Mouse (Mus musculus) mouse trophoblast stem cell (cell line): ENCODE data around the gene Vps37b.
"Not testable (repeated sequence)": the region's sequence is repeated elsewhere in the genome, so short reads cannot be mapped to it uniquely, and the experiment has no call there.

Experiments used
- in situ Hi-C, 2 experiments: fragments of 300-500 bp; cut with MseI, MboI; formaldehyde crosslinking; loops; 2 replicates in 1 of 2; 3 replicates in 1 of 2; pipeline ENCODE4 v1.15.1; 2025

Gene Vps37b

GRCm38 (mm10) chr5:124032001-124032508 lies at the start of gene Vps37b:
Gene Vps37b, minus strand, starts transcription at chr5:124032270.
- in situ Hi-C loops, result no loop called here

- in situ Hi-C loops, result loop anchor here in 1 of 2 experiments (5.0 to 10.0 kb wide), 2 partner anchors 78 to 135 kb away; no protein-coding TSS in a partner anchor
Measured at GRCm38 (mm10) chr5:124079880-124080279, 47.8 kb upstream of the Vps37b start.

GRCm38 (mm10) chr5:124078794-124079416 lies 46.8 kb upstream of the Vps37b start:
- in situ Hi-C loops, result loop anchor here in 1 of 2 experiments (10.0 kb wide), 1 partner anchor 134 kb away; no protein-coding TSS in a partner anchor

DNA sequence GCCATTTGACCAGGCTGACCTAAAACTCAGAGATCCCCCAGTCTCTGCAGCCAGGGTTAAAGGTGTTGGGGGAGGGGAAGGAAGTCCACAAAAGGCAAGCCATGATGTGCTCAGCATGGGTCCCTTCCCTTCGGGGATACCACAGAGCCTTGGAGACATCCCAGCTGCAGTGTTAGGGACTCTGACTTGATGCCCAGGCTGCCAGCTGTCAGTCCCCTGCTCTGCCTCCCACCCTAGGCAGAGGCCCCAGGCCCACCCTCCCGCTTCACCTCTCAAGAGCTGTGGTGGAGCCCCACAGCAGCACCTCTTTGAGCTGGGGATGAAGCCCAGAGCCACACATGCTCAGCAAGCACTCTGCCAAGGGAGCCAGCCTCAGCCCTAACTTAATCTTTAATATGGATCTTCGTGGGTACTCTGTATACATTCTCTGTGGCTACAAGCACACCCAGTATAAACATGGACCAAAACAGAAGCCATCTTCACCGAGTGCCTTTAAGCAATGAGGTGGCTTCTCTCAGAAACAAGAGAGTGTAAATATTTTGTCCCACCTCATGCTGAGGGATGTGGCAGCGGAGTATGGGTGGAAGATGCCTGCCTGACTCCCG lies 45.9 kb upstream of the Vps37b start:
- in situ Hi-C loops, result loop anchor here in 1 of 2 experiments (10.0 kb wide), 1 partner anchor 133 kb away; no protein-coding TSS in a partner anchor

GRCm38 (mm10) chr5:124077241-124077640 lies 45.2 kb upstream of the Vps37b start:
- in situ Hi-C loops, result loop anchor here in 1 of 2 experiments (10.0 kb wide), 1 partner anchor 132 kb away; no protein-coding TSS in a partner anchor

GRCm38 (mm10) chr5:124076559-124076958 lies 44.5 kb upstream of the Vps37b start:
- in situ Hi-C loops, result loop anchor here in 1 of 2 experiments (10.0 kb wide), 1 partner anchor 132 kb away; no protein-coding TSS in a partner anchor

DNA sequence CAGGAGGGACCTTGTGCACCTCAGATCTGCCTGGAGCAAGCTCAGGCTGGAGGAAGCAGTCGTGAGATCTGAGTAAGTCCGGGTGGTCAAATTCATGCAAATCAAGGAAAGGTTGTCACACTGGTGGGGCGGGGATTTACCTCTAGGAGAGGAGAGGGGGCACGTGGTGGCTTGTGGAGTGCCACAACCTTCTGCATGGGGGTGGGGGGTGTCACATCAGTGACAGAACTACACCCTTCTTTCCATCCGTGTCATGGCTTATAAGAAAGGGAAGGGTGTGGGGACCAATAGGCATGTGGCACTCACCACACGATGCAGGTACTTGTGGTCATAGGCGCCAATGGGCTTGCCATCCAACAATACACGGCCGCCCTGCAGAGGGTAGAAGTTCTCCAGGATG lies 43.6 kb upstream of the Vps37b start:
- in situ Hi-C loops, result loop anchor here in 1 of 2 experiments (10.0 kb wide), 1 partner anchor 131 kb away; no protein-coding TSS in a partner anchor

DNA sequence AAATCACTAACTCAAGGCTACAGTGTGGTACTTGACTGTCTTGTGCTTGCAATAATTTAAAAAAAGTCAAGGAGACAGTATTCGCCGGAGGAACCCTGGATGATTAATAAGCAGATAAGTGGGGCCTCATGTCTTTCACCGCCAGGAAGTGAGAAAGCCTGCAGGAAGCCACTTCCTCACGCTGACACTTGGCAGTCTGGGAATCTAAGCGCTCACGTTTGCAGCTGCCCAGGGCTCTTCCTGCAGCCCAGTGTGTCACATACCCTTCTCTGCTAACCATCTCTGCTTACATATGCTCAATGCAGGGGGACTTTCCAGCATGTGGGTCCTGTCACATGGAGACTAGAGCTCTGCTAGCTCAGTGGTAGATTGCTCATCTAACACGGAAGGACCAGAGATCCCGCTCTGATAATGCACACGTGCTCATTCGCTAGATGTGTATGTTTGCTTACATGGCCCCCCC lies 42.8 kb upstream of the Vps37b start:
- in situ Hi-C loops, result loop anchor here in 1 of 2 experiments (10.0 kb wide), 1 partner anchor 130 kb away; no protein-coding TSS in a partner anchor

GRCm38 (mm10) chr5:124073682-124074081 lies 41.6 kb upstream of the Vps37b start:
- in situ Hi-C loops, result loop anchor here in 1 of 2 experiments (10.0 kb wide), 1 partner anchor 129 kb away; no protein-coding TSS in a partner anchor

DNA sequence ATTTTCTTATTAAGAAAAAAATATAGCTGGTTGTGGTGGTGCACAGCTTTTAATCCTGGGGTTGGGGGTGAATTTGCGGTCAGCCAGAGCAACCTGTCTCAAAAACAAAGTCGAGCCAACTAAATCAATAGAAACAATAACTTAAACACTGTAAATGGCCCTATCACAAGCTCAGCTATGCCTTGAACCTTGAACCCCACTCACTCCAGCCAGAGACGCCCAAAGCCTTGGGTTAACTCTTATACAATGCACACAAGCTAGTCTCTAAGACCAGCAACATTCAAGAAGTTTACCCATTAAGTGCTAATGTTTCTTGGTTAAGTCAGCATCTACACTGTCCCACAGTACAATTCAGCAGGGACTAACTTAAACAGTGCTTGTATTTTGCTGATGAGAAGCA lies 37.6 kb upstream of the Vps37b start:
- in situ Hi-C loops, result loop anchor here in 1 of 2 experiments (10.0 kb wide), 1 partner anchor 125 kb away; no protein-coding TSS in a partner anchor

DNA sequence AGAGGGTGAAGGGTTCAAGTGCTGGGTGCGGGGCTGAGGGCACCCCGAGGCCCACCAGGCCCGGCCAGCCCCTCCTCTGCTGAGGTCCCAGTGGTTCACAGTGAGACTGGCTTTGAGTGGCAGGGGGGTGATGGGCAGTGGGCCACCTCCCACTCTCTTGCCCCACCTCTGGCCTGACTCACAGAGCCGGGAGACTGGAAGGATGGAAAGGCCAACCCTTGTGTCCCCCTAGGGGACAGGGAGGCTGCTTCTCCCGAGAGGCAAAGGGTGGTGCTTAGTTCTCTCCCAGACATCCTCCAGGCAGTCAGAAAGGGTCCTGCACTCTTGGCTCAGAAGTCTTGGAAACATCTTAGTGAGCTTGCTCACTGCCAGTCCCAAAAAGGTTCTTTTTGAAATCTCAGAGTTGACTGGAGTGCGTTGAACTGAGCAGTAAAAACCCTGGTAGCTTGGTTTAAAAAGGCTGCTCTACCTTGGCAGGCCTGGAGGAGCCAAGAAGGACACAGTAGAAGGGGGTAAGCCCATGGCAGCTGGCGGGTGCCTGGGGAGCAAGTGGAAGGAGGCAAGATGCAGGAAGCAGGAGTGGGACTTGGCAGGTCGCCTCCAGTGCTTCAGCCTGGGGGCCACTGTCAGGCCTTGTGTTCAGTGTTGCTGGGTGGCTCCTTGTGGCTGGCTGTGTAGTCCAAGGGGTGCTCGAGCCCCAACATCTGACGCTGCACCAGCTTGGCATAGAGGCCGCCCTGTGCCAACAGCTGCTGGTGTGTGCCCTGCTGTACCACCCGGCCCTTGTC lies 30.2 kb upstream of the Vps37b start:
- in situ Hi-C loops, result no loop called here

DNA sequence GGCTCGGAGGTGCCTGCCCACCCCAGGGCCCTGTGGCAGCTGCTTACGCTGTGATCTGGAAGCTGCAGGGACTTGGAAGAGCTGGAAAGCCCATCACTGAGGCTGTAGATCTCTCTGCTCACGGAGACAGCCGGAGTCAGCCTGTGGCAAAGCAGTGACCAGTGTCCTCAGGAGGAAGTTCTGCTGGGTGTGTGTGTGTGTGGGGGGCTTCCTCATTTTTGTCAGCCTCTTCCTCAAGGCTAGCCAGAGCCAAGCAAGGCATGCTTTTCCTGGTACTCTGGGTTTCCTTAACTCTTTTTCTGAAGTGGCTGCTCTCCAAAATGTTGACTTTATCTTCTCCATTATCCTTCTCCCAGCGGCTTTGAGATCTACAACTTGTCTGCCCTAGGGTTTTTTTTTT lies 27.6 kb upstream of the Vps37b start:
- in situ Hi-C loops, result no loop called here

GRCm38 (mm10) chr5:124058749-124059148 lies 26.7 kb upstream of the Vps37b start:
- in situ Hi-C loops, result no loop called here

- in situ Hi-C loops, result no loop called here
Measured at GRCm38 (mm10) chr5:124056956-124057355, 24.9 kb upstream of the Vps37b start.

DNA sequence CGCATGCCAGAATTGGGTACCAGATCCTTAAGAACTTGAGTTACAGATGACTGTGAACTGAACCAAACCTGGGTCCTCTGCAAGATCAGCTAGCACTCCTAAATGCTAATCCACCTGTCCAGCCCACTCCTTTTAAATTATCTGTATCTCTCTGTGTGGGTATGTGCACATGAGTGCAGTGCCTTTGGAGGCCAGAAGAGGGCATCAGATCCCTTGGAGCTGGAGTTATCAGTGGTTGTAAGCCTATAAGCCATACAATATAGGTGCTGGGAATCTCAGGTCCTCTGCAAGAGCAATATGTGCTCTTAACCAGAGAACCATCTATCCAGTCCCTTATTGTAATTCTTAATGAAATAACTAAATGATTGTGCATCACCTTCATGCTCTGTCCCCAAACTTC lies 24.1 kb upstream of the Vps37b start:
- in situ Hi-C loops, result no loop called here

- in situ Hi-C loops, result not testable (repeated sequence)
Measured at GRCm38 (mm10) chr5:124052641-124053040, 20.6 kb upstream of the Vps37b start.

DNA sequence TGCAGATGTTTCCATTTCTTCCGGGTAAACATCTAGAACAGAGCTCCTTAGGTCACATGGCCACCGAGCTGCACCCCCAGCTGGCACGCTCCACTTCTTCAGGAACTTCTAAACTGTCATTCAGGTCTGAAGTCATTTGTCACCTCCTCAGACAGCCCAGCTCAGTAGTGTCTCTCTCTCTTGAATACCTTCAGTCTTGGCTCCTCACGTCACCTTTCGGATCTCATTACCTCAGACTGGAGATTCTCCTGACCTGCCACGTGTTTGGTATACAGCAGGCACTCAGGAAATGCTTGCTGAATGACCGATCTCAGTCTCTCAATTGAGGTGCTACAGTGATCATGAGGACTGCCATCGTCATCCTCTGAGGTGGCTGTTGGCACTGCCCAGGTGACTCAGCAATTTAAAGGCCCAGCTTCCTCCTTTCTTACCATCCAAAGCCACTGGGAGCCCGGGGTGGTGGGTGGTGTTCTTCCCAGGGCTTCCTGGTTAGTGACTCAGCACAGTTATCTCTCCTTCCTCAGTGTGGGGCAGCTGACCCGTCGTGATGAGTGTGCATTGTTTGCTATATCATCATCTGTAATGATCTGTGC lies 19.9 kb upstream of the Vps37b start:
- in situ Hi-C loops, result no loop called here

DNA sequence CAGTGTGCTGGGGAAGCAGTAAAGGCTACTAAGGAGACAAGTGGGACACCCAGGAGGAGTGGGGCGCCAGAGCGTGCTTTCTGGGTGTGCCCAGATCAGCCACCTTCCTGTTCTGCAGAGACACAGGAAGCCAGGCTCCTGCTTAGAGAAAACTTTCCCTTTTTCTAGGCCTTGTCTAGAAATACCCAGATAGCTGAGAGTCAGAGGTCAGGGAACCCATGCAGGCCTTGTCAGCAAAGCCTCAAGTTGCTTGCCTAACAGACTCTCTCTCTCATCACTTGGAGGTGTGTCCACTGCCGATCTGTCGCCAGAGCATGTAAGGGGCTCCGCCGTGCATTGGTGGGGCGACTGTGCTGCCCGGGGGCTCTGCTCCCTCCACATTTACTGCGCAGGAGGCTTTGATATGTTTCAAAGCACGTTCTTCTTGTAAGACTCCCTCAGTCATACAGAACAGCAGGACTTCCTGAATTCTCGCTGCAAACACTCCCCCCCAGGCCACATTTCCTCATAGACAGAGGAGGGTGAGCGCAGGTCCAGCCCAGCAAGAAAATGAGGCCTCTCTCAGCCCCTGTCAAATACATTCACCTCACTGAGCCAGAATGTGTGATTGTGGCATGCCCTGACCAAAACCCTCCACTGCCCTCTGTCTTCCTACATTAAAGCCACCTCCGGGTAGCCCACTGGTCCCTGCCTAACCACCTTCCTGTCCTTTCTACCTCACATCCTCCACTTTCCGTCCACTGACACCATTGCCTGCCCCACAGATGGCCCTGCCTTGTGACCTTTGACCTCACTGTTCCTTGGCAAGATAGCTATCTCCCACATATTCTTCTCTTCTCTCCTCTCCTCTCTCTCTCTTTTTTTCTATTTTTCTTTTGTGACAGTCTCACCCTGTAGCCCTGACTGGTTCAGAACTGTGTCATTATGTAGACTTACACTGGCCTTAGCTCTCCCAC lies 18.3 kb upstream of the Vps37b start:
- in situ Hi-C loops, result no loop called here

DNA sequence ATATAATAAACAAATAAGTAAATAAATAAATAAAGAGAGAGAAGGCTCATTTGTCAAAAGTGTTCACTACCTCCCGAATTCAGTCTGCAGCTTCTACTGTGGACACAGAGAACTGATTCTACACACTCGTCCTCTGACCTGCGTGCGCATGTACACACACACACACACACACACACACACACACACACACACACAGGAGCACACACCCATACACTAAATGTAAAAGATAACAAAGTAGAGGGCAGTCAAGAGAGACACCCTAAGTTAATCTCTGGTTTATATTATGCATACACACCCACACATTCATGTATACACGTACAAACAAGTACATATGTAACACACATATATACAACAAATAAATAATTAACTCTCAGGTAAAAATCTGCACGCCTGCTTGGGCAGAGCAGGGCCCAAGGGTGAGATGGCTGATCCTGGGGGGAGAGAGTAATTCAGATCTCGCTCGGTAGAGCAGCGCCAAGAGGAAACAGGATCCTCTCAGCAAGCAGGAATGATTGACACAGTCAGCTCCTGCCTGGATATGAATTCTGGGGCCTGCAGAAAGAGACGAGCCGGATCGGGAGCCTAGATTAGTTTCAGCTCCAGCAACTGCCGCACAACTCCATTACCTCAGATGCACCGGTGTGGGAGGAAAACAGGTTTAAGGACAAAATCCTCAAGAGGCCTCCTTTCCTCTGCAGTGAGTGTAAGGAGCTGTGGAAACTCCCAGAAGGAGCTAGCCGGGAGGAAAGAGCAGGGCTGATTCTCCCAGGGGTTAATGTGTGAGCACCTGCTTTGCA lies 17.4 kb upstream of the Vps37b start:
- in situ Hi-C loops, result no loop called here
